Mouse (Mus musculus) 416B (cell line): Measurements from ENCODE around the gene Stard3.
A peak's percentile ranks its signal among the peaks of the same experiment; 100 is the strongest.

Experiments used
- DNase-seq: peaks from one replicate; pipeline ENCODE4 v3.0.0; 2011; ENCODE audit warnings: low read depth

Gene Stard3

DNA sequence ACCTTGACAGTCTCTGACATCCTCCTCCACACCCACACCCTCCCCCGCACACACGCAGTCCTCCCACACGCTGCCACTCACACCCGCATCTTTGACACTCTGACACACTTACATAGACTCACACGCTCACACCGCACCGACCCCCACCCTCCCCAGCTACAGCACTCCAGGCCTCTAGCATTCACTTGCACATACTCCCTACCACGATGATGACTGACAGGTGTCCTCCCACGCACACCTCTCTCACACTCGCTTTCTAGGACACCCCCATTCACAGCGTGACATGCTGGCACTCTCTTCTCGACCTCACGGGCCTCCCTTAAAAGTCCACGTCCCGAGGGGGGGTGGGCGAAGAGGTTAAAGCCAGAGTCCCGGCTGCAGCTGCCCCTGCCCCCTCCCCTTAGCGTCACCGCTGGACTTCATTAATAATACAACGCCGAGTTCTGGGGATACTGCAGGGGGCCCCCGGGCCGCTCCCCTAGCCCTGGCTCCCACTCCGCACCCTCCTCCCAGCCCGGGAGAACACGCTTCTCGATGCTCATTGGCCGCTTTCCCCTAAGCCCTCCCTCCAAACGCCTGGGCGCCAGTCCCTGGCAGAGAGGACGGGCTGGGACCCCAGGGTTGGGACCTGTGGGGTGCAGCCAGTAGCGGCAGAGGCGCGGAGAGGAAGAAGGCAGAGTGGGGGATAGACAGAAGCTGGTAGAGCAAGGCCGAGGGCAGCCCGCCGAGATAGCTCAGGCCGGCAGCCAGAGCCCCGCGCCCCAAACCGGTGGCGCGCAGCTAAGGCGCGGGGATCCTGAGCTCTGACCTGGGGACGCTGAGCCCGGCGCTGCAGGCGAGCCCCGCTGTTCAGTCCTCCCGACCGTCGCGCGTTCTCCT is 9.8 kb upstream of the Stard3 start, which contains the start of gene Ppp1r1b:
Gene Ppp1r1b, plus strand, starts transcription at position 322 of the 879 bp plus-strand sequence.
- no peak for DNase-seq

- no peak for DNase-seq
These were observed 8.9 kb upstream of the Stard3 start for GRCm38 (mm10) chr11:98349308-98349707.

GRCm38 (mm10) chr11:98352272-98352990 is 5.7 kb upstream of the Stard3 start:
- no peak for DNase-seq

DNA sequence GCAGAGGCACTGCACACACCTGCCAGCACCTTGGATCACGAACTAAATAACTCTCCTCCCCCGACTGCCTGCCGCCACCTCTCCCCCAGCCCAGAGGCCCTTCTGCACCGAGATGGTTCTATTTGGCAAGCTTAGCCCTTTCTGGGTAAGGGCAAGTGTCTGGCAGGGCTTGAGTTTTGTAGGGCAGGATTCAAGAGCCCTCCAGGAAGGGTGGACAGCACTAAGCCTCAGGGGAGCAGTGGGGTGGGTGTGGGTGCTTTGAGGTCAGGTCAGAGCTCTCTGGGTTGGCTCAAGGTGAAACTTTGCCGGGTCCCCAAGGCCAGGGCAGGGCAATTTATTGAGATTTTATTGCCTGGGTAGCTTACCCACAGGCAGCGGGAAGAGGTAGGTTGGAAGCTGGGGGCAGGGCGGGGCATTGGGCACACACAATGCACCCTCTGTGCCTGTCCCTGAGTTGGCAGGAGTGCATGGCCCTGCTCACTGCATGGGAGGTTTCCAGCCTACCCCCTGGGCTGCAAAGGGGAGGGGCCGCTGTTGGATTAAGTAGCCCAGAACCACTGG is 4.4 kb upstream of the Stard3 start:
- no peak for DNase-seq

- DNase-seq, result no peak
These were observed 3.7 kb upstream of the Stard3 start for GRCm38 (mm10) chr11:98354445-98354844.

- DNase-seq, result peak; percentile 94
These were observed 2.4 kb upstream of the Stard3 start for GRCm38 (mm10) chr11:98355732-98356299.

DNA sequence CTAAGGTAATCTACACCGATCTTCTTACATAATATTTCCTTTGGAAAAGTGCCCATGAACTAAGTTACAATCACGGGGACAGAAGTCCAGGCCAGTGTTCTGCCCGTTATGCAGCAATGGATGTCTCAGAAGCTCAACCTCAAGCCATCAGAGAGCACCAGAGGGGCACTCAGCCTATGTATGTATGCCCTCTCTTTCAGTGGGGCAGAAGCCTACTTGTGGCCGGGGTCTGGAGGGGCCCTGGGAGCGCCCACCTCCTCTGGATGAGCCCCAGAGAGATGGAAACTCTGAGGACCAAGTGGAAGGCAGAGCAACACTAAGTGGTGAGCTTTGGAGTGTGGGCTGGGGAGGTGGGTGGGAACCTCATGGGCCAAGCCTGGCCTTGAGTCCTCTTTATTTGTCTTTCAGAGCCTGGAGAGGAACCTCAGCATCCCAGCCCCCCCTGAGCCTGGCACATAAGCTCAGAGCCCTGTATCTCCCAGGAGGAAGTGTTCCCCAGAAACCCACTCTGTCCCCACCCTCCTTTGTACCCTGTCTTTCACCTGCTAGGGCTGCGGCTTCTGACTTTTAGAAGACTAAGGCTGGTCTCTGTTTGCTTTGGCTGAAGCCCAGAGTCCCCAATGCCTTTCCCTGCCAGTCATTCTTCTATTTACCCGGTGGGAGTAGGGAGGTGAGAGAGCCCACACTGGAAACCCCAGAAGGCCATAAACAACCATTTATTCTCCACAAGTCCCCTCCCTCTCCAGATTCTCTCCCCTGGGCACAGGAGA is 1.4 kb upstream of the Stard3 start:
- DNase-seq, result no peak

GRCm38 (mm10) chr11:98357396-98358160 is 590 bp upstream of the Stard3 start:
- no peak for DNase-seq

- DNase-seq, result peak; percentile 76
These were observed 2.8 kb downstream of the Stard3 start for GRCm38 (mm10) chr11:98360866-98361521.

DNA sequence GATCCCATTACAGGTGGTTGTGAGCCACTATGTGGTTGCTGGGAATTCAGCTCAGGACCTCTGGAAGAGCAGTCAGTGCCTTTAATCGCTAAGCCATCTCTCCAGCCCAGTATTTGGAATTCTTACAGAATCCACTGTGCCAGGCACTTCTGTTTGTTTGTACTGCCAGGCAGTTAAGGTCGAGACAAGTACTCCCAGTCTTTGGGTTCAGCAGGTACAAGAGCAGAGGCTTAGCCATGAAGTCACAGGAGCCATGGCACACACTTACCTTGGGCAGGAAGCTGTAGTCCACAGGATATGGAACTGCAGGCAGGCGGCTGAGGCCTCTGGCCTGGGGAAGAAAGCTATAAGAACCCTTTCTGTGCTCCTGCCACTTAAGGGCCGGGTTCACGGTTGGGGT is 5.6 kb downstream of the Stard3 start:
- no peak for DNase-seq

GRCm38 (mm10) chr11:98364410-98364809 is 6.2 kb downstream of the Stard3 start:
- DNase-seq, result no peak

GRCm38 (mm10) chr11:98366290-98366689 is 8.1 kb downstream of the Stard3 start:
- peak; percentile 34 for DNase-seq

GRCm38 (mm10) chr11:98367171-98367862 is 9.1 kb downstream of the Stard3 start:
- DNase-seq, result no peak

DNA sequence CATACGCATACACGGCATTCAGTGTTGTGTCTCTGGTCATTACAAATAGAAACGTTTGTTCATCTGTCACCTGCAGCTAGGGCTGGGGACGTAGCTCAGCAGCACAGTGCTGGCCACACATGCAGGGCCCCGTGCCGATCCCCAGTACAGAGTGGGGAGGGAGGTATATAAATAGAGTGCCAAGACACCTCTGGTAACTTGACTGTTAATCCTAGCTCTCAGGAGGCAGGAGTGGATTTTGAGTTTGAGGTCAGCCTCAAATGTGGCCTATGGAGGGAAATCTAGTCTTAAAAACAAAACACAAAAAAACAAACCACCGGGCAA is 9.7 kb downstream of the Stard3 start:
- DNase-seq, result no peak

DNA sequence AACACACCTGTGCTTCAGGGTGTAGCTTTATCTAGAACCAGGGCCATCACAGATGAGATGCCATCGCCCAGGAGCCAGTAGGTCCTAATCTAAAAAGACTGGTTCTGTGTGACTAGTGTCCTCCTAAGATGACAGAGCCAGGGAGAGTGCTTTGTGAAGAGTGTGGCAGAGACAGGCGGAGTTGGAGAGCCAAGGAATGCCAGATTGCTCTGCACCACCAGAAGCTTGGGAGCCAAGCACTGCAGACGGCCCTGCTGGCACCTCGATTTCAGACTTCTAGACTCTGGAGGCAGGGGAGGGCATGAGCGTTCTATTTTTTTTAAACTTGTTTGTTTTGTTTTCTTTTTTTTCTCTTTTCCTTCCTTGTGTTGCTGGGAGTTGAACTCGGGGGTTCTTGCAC is 11.2 kb downstream of the Stard3 start:
- DNase-seq, result no peak

DNA sequence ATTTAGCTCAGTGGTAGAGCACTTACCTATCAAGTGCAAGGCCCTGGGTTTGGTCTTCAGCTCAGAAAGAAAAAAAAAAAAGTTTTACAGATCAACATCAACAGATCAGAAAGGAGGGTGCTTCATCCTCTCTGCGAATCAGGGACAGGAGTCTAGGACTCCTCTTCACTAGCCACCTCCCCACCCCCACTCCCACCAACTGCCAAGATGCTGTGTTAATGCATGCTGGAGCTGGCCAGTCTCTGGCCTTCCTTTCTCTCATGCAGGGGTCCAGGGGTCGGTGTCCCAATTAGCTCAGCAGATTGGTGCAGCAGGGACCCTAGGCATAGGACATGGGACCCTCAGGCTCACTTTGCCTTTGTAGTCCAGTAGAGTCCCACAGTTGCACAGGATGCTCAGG is 12.4 kb downstream of the Stard3 start:
- DNase-seq, result no peak

- no peak for DNase-seq
These were observed 13.5 kb downstream of the Stard3 start for GRCm38 (mm10) chr11:98371556-98372240.

DNA sequence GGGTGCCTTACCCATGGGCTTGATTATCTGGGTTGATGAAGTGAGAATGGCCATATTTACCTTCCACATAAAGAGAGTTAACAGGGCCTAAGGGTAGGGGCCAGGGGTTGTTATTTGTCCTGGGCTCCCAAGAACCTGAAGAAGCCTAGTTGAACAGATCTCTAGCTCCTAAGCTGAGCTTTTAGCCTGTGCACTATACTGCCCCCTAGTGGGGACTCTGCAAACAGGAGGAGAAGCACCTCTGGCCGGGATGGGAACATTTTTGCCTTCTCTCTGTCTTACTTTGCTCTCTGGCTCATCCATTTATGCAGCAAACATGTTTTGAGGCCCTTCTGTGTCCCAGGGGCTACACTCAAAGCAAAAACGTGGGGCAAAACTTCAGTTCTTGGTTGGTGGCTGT is 14.2 kb downstream of the Stard3 start:
- DNase-seq, result peak; percentile 73

GRCm38 (mm10) chr11:98373244-98373643 is 15.1 kb downstream of the Stard3 start:
- DNase-seq, result no peak
